In genomic region chr7:124341510-124341909, GRCm38 (mm10) we compare ENCODE assay signal across 19 mouse cellular contexts.
DNase-seq lines count a peak whose midpoint lies in the region; ATAC-seq and TF ChIP-seq lines count a peak whose summit lies in the region.
"Had no signal": no experiment of that assay in that cellular context is flagged by ENCODE, and none has a peak within 500 bp of the region (broad histone marks: within the 10 kb centered on the region; RNA-seq: fewer than 3 reads in every experiment).

No protein-coding gene starts in this region.

- no peaks in the 10 kb centered on the region for H3K36me3 ChIP-seq in limb, embryonic 12.5 days
- H3K36me3 ChIP-seq in limb, embryonic 10.5 days, result no peaks in the 10 kb centered on the region
- H3K36me3 ChIP-seq in embryonic facial prominence, embryonic 13.5 days, result no peaks in the 10 kb centered on the region
- no peaks in the 10 kb centered on the region for H3K36me3 ChIP-seq in embryonic facial prominence, embryonic 14.5 days (ENCODE audit: control insufficient read depth, insufficient read depth, low read length)
- H3K36me3 ChIP-seq in limb, embryonic 14.5 days (ENCODE audit: control insufficient read depth, insufficient read depth, low read length), result no peaks in the 10 kb centered on the region
- H3K36me3 ChIP-seq in hindbrain, embryonic 16.5 days (ENCODE audit: control insufficient read depth, insufficient read depth, low read length), result no peaks in the 10 kb centered on the region
- H3K36me3 ChIP-seq in intestine, embryonic 15.5 days, result no peaks in the 10 kb centered on the region
- H3K36me3 ChIP-seq: heart, embryonic 15.5 days; hindbrain, embryonic 13.5 days had no signal

- H3K27ac ChIP-seq in limb, embryonic 12.5 days, result 0 out of 2 replicates have a peak overlapping the region, but pooled peaks have one; percentile 29
- no peak overlapping the region for H3K27ac ChIP-seq in limb, embryonic 10.5 days
- peak overlapping the region; percentile 79 for H3K27ac ChIP-seq in embryonic facial prominence, embryonic 13.5 days
- 0 out of 2 replicates have a peak overlapping the region, but pooled peaks have one; percentile 6 for H3K27ac ChIP-seq in embryonic facial prominence, embryonic 14.5 days (replicated peaks; ENCODE audit: low read depth, low read length)
- H3K27ac ChIP-seq in limb, embryonic 14.5 days (replicated peaks; ENCODE audit: low read depth, low read length), result no peak overlapping the region
- no peak overlapping the region for H3K27ac ChIP-seq in hindbrain, embryonic 16.5 days (ENCODE audit: low read depth, low read length)
- H3K27ac ChIP-seq in intestine, embryonic 15.5 days, result no peak overlapping the region
- H3K27ac ChIP-seq: heart, adult 2 months; heart, embryonic 15.5 days; hindbrain, embryonic 13.5 days had no signal

- no peaks in the 10 kb centered on the region for H3K9me3 ChIP-seq in limb, embryonic 12.5 days
- no peaks in the 10 kb centered on the region for H3K9me3 ChIP-seq in limb, embryonic 10.5 days (replicated peaks)
- no peaks in the 10 kb centered on the region for H3K9me3 ChIP-seq in embryonic facial prominence, embryonic 13.5 days
- no peaks in the 10 kb centered on the region for H3K9me3 ChIP-seq in embryonic facial prominence, embryonic 14.5 days (ENCODE audit: control insufficient read depth, low read length)
- no peaks in the 10 kb centered on the region for H3K9me3 ChIP-seq in limb, embryonic 14.5 days (ENCODE audit: control insufficient read depth, low read length)
- H3K9me3 ChIP-seq in hindbrain, embryonic 16.5 days (ENCODE audit: control insufficient read depth, low read length), result no peaks in the 10 kb centered on the region
- H3K9me3 ChIP-seq in intestine, embryonic 15.5 days, result no peaks in the 10 kb centered on the region
- H3K9me3 ChIP-seq: heart, embryonic 15.5 days; hindbrain, embryonic 13.5 days had no signal

- ATAC-seq in limb, embryonic 12.5 days (ENCODE audit: insufficient number of reproducible peaks, insufficient read depth, low FRiP score, low TSS enrichment, low read depth), result peak; percentile 80
- no peak for ATAC-seq in embryonic facial prominence, embryonic 13.5 days (ENCODE audit: insufficient number of reproducible peaks, insufficient read depth, low FRiP score, low TSS enrichment, low read depth)
- no peak for ATAC-seq in embryonic facial prominence, embryonic 14.5 days (ENCODE audit: low read depth)
- peak; percentile 62 for ATAC-seq in limb, embryonic 14.5 days (ENCODE audit: low FRiP score, low read depth)
- no peak for ATAC-seq in hindbrain, embryonic 16.5 days
- ATAC-seq in intestine, embryonic 15.5 days, result no peak
- ATAC-seq: forebrain, embryonic 16.5 days had no signal

- 0 out of 2 replicates have a peak, but pooled peaks cover 7% of the 10 kb centered on the region for H3K4me1 ChIP-seq in limb, embryonic 12.5 days (replicated peaks)
- H3K4me1 ChIP-seq in limb, embryonic 10.5 days, result peaks cover 26% of the 10 kb centered on the region
- H3K4me1 ChIP-seq in embryonic facial prominence, embryonic 13.5 days, result peaks cover 12% of the 10 kb centered on the region
- H3K4me1 ChIP-seq in embryonic facial prominence, embryonic 14.5 days (ENCODE audit: control insufficient read depth, insufficient read depth, low read length), result peaks cover 2% of the 10 kb centered on the region; the same call in 1 of the 2 replicates
- H3K4me1 ChIP-seq in limb, embryonic 14.5 days (ENCODE audit: control insufficient read depth, insufficient read depth, low read length), result no peaks in the 10 kb centered on the region
- H3K4me1 ChIP-seq in hindbrain, embryonic 16.5 days (ENCODE audit: control insufficient read depth, insufficient read depth, low read depth, low read length), result peaks cover 4% of the 10 kb centered on the region
- H3K4me1 ChIP-seq in intestine, embryonic 15.5 days (replicated peaks), result no peaks in the 10 kb centered on the region
- H3K4me1 ChIP-seq: heart, embryonic 15.5 days had no signal

- H3K27me3 ChIP-seq in limb, embryonic 12.5 days, result no peaks in the 10 kb centered on the region
- no peaks in the 10 kb centered on the region for H3K27me3 ChIP-seq in limb, embryonic 10.5 days (ENCODE audit: low read depth, poor library complexity, severe bottlenecking)
- no peaks in the 10 kb centered on the region for H3K27me3 ChIP-seq in embryonic facial prominence, embryonic 13.5 days
- no peaks in the 10 kb centered on the region for H3K27me3 ChIP-seq in embryonic facial prominence, embryonic 14.5 days (replicated peaks; ENCODE audit: control insufficient read depth, insufficient read depth, low read length)
- H3K27me3 ChIP-seq in limb, embryonic 14.5 days (ENCODE audit: control insufficient read depth, insufficient read depth, low read length), result no peaks in the 10 kb centered on the region
- H3K27me3 ChIP-seq in hindbrain, embryonic 16.5 days (replicated peaks; ENCODE audit: control insufficient read depth, insufficient read depth, low read length), result no peaks in the 10 kb centered on the region
- no peaks in the 10 kb centered on the region for H3K27me3 ChIP-seq in intestine, embryonic 15.5 days (replicated peaks)
- H3K27me3 ChIP-seq: heart, embryonic 15.5 days; hindbrain, embryonic 13.5 days had no signal

- H3K9ac ChIP-seq in limb, embryonic 12.5 days (replicated peaks), result no peak overlapping the region
- no peak overlapping the region for H3K9ac ChIP-seq in embryonic facial prominence, embryonic 13.5 days
- H3K9ac ChIP-seq in embryonic facial prominence, embryonic 14.5 days (ENCODE audit: low read depth, low read length), result no peak overlapping the region
- no peak overlapping the region for H3K9ac ChIP-seq in limb, embryonic 14.5 days (ENCODE audit: low read depth, low read length, severe bottlenecking)
- H3K9ac ChIP-seq in hindbrain, embryonic 16.5 days (ENCODE audit: low read depth, low read length), result no peak overlapping the region
- no peak overlapping the region for H3K9ac ChIP-seq in intestine, embryonic 15.5 days
- H3K9ac ChIP-seq: heart, embryonic 15.5 days; hindbrain, embryonic 13.5 days had no signal

- 40% methylated on average over 3 of the region's 3 CpGs for WGBS in limb, embryonic 12.5 days
- WGBS in limb, embryonic 10.5 days, result 67% methylated on average over 3 of the region's 3 CpGs
- WGBS in embryonic facial prominence, embryonic 13.5 days, result 33% methylated on average over 3 of the region's 3 CpGs
- WGBS in embryonic facial prominence, embryonic 14.5 days, result 47% methylated on average over 3 of the region's 3 CpGs
- 36% methylated on average over 3 of the region's 3 CpGs for WGBS in limb, embryonic 14.5 days
- 68% methylated on average over 3 of the region's 3 CpGs for WGBS in hindbrain, embryonic 16.5 days
- 82% methylated on average over 3 of the region's 3 CpGs for WGBS in intestine, embryonic 15.5 days

- no peak for DNase-seq in limb, embryonic 10.5 days (ENCODE audit: low spot score)
- peak; percentile 72 for DNase-seq in embryonic facial prominence, embryonic 14.5 days (ENCODE audit: low spot score)
- peak; percentile 54 for DNase-seq in limb, embryonic 14.5 days (ENCODE audit: low spot score)
- DNase-seq: adrenal gland, adult 2 months; adrenal gland, postnatal 25 days; cerebellum, adult 18-20 months; cerebellum, adult 9-11 months; cerebellum, postnatal 36 days; gastrocnemius, postnatal 14 days; heart, adult 2 months; heart, postnatal 14 days had no signal

- no peak overlapping the region for H3K4me3 ChIP-seq in limb, embryonic 12.5 days (replicated peaks)
- H3K4me3 ChIP-seq in limb, embryonic 10.5 days, result no peak overlapping the region
- H3K4me3 ChIP-seq in embryonic facial prominence, embryonic 13.5 days, result no peak overlapping the region
- no peak overlapping the region for H3K4me3 ChIP-seq in embryonic facial prominence, embryonic 14.5 days (ENCODE audit: low read depth, low read length)
- H3K4me3 ChIP-seq in limb, embryonic 14.5 days (replicated peaks; ENCODE audit: low read length), result no peak overlapping the region
- no peak overlapping the region for H3K4me3 ChIP-seq in hindbrain, embryonic 16.5 days (ENCODE audit: low read length)
- H3K4me3 ChIP-seq in intestine, embryonic 15.5 days (replicated peaks), result no peak overlapping the region
- H3K4me3 ChIP-seq: heart, adult 2 months; heart, embryonic 15.5 days; hindbrain, embryonic 13.5 days had no signal

- H3K4me2 ChIP-seq in limb, embryonic 12.5 days, result no peak overlapping the region
- no peak overlapping the region for H3K4me2 ChIP-seq in embryonic facial prominence, embryonic 13.5 days
- H3K4me2 ChIP-seq in embryonic facial prominence, embryonic 14.5 days (ENCODE audit: low read depth, low read length), result no peak overlapping the region
- H3K4me2 ChIP-seq in limb, embryonic 14.5 days (replicated peaks; ENCODE audit: low read depth, low read length, severe bottlenecking), result no peak overlapping the region
- H3K4me2 ChIP-seq in hindbrain, embryonic 16.5 days (ENCODE audit: low read length), result no peak overlapping the region
- no peak overlapping the region for H3K4me2 ChIP-seq in intestine, embryonic 15.5 days (replicated peaks)
- H3K4me2 ChIP-seq: heart, embryonic 11.5 days; heart, embryonic 15.5 days; hindbrain, embryonic 13.5 days had no signal

- no peak for TF ChIP-seq POLR2A in limb, embryonic 14.5 days (IDR thresholded peaks at IDR 0.05; ENCODE audit: borderline replicate concordance, extremely low read depth, insufficient read depth, insufficient read length)

Comparison
In these comparisons a context has a peak if more than half of its experiments do, and no peak if none do; other contexts are left out.
1. H3K27ac ChIP-seq: peak in limb, embryonic 12.5 days (single experiment), embryonic facial prominence, embryonic 13.5 days (single experiment) and embryonic facial prominence, embryonic 14.5 days (single experiment); none in limb, embryonic 10.5 days (single experiment), limb, embryonic 14.5 days (single experiment), hindbrain, embryonic 16.5 days (single experiment) and intestine, embryonic 15.5 days (single experiment).
2. ATAC-seq: peak in limb, embryonic 12.5 days (single experiment) and limb, embryonic 14.5 days (single experiment); none in embryonic facial prominence, embryonic 13.5 days (single experiment), embryonic facial prominence, embryonic 14.5 days (single experiment), hindbrain, embryonic 16.5 days (single experiment) and intestine, embryonic 15.5 days (single experiment).